Mouse (Mus musculus): Measurements from ENCODE around the gene Ube2j2.

Gene Ube2j2

DNA sequence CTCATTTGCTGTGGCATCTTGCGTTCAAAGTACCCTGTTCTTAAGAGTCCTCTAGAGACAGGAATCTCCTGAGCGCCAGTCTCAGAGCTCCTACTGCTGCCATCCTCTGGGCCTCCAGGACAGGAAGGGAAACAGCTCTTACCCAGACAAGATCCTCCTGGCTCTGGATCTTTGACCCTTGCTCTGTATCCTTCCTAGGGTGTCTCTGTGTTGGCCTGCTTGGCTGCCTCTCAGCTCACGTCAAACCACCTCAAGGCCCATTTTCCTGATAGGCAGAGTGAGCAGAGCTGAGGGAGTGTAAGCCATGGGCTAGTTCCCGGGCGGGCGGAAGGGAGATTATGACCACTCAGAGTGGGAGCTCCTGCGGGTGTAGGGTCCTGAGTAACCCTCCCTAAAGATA is 19.5 kb downstream of the Ube2j2 start:
- DNase-seq (ENCODE audit: low spot score in 2 of 2): no peak

DNA sequence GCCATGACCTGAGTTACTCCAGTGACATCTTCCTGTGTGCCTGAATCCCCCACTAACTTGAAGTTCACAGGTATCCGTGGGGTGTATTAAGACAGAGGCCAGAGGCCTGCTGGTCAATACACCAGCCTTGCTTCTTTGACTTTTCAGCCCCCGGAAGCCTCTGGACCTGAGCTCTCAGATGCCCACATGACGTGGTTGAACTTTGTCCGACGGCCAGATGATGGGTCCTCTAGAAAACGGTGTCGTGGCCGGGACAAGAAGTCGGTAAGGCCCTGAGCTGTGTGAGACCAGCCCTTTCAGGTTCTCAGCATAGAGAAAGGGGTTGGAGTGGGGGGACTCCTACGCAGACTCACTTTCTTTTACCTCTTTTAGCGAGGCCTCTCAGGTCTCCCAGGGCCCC is 20.8 kb downstream of the Ube2j2 start:
- no peak for DNase-seq (ENCODE audit: low spot score in 2 of 2)

DNA sequence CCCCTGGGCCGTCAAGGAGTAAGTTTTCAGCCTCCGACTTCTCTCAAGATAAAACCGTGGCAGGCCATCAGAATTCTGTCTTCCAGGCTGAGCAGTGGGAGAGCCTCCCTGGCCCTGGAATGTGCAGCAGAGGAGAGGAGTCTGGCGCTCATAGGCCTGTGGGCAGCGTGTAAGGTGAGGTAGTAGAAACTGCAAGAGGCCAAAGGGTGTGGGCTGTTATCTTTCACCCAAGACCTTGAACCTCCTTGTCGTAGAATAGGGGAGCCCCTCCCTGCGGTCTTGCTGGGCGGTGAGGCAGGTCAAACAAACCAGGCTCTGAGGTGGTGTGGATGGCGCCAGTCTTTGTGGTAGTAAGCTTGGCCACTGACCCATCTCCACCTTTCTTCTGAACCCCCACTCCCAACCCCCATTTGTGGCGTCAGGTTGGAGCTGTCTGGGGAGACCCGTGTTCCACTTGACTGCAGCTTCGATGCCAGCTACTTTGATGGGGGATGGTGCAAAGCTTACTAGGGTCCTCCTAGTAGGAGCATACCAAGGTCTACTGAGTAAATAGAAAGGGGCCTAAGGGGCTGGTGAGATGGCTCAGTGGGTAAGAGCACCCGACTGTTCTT is 25.5 kb downstream of the Ube2j2 start:
- DNase-seq (ENCODE audit: low spot score in 2 of 2): peak in 1 of 2 experiments; percentile 18

DNA sequence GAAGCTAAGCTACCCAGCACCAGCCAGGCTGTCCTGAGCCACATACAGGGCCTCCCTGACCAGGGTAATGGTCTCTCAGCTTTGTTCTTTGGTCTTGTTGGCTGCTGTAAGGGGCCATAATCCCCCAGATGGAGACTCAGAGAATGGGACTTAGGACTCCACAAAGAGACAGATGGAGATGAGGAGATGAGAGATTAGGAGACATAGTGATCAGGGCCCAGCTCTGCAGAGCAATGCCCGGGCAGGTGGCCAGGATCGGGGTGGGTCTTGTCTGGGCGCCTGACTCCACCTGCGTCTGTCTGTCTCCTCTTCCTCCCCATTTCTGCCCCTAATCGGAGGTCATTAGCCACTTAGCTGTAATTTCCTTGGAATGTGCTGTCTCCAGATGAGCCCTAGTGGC is 26.7 kb downstream of the Ube2j2 start:
- no peak for DNase-seq (ENCODE audit: low spot score in 2 of 2)

DNA sequence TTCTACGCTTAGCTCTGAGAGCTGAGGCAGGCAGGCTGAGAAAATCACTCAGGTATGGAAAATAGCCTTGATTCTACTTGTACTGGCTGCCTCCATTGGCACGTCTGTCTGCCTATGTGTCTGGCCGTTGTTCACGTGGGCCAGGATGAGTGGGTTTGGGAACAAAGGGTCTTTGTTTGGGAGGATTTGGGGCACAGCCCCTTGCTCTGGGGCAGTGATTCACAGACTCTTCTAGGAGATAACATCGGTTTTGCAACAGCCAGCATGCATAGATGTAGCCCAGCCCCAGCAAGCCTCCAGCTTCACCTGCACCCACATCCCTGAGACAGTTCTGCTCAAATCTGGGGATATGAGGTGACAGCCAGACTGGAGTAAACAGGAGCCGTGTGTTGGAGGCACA is 29.0 kb downstream of the Ube2j2 start:
- no peak for DNase-seq (ENCODE audit: low spot score in 2 of 2)

DNA sequence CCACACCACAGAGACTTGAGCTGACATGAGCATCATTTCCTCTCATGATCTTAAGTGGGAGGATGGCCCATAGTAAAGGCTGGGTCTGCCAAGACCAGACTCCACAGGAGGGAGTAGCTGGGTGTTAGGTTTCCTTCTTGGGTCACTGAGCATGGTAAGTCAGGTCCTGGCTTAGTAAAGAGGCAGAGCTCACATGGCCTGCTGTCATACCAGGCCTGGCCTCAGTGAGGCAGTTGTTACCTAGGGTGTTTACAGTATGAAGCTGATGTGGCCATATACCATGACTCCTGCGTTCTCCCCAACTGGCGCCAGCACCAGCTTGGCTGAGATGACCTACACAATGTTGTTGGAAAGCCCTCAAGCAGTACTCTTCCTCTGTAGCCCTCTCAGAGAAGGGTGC is 29.6 kb downstream of the Ube2j2 start:
- DNase-seq (ENCODE audit: low spot score in 2 of 2): no peak

DNA sequence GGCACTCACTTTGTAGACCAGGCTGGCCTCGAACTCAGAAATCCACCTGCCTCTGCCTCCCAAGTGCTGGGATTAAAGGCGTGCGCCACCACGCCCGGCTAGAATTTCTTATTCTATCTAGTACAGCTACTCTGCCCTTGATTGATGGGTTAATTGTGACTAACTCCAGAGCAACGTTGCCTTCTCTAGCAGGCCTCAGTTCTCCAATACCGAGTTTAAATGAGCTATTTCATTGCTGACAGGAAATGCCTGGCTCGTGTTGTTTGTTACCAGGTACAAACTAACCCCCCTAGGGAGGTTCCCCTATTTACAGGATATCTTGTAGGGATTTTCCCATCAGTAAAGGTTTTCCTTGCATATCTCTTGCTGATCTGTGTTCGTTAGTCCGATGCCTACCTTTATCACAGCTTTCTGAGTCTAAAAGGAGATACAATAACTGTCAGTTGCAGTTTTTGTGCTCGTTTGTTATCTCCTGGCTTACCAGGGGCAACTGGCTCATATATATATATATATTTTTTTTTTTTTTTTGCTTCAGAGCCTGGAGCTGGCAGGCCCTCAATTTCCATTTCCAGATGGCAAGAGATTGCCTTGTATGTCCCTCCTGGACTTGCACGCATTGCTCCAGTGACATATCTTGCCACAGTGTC is 37.9 kb downstream of the Ube2j2 start:
- no peak for DNase-seq (ENCODE audit: low spot score in 2 of 2)

DNA sequence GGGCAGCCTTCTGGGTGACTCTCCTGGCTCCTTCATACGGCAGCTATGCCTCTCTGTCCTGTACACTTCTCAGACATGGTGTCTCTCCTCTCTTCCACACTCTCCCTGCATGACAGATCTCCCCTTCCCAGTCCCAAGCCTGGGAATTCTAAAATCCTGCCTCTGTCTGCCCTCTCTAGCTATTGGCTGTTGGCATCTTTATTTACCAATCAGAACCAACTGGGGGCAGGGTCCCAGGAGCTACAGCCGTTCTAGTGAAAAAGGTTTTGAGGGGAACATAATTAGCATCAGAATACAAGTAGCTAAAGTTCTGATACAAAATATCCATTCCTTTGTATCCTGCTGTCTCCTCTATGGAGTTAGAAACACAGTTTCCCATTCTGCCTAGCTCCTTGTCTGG is 40.2 kb downstream of the Ube2j2 start:
- no peak for DNase-seq (ENCODE audit: low spot score in 2 of 2)

DNA sequence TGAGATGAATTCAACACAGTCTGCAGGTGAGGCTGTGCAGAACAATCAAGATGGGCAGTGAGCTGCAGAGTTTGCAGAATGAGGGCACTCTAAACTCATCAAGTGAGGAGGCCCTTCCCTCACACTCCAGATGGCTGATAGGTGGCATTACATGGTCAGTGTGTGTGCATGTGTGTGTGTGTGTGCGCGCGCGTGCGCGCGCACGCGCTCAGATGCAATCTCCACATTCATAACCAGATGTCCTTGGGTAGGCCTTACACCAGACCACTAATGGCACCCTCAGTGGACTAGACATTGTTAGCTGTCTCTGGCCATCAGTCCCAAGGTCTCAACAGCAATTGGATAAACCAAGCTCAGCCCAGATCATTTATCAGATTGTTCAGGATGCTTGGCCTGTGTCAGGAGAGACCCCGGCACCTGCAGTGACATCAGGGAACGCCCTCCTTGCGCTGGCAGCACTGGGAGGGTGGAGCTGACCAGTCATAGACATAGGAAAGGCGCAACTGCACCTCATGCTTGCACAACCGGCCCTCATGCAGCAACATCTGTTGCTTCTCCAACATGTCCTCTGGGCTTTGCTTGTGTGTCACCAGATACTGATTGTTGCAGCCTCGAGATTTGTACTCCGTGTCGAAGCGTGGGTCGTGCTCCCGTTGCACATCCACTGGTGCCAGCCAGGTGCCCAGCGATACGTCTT is 47.7 kb downstream of the Ube2j2 start:
- peak; percentile 3 to 31 for DNase-seq (ENCODE audit: low spot score in 2 of 2)

DNA sequence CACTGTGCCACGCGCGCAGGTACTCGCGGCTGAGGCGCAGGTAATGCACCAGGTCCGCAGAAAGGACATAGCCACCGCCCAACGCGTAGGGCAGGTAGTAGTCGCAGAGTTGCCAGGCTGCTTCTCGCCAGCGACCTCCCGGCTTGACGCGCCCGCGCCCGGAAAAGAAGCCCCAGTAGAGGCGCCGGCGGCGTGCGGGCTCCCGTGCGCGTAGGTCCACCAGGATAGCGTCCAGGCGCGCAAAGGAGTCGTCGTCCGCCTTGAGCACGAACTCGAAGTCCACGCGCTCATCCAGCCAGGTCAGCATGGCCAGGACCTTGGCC is 48.2 kb downstream of the Ube2j2 start:
- no peak for DNase-seq (ENCODE audit: low spot score in 2 of 2)

DNA sequence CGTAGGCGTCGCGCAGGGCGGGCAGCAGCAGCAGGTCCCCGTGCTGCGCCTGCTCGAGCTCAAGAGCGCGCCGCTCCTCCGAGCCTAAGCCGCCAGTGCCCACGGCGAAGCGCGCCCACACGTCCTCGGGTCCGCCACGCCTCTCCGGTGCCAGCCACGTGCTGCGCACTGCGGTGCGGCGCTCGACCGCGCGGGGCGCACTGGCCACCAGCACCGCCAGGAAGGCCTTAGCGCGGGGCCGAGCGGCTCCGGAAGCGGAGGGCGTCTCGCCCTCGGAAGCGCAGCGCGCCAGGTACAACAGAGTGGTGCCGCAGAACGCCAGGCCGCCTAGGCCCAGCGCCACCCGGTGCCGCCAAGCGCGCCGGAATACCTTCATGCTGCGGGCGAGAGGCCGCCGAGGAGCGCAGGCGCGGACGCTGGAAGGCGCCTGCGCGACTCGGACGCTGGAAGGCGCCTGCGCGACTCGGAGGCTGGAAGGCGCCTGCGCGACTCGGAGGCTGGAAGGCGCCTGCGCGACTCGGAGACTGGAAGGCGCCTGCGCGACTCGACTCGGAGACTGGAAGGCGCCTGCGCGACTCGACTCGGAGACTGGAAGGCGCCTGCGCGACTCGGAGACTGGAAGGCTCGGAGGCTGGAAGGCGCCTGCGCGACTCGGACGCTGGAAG is 48.7 kb downstream of the Ube2j2 start, which contains the start of the genes B3galt6 and Sdf4:
TSS of gene B3galt6 (minus strand) at position 409 of the 665 bp plus-strand sequence.
TSS of gene Sdf4 (plus strand) at position 632 of the 665 bp plus-strand sequence.
- DNase-seq (ENCODE audit: low spot score in 2 of 2): peak; percentile 81 to 92

DNA sequence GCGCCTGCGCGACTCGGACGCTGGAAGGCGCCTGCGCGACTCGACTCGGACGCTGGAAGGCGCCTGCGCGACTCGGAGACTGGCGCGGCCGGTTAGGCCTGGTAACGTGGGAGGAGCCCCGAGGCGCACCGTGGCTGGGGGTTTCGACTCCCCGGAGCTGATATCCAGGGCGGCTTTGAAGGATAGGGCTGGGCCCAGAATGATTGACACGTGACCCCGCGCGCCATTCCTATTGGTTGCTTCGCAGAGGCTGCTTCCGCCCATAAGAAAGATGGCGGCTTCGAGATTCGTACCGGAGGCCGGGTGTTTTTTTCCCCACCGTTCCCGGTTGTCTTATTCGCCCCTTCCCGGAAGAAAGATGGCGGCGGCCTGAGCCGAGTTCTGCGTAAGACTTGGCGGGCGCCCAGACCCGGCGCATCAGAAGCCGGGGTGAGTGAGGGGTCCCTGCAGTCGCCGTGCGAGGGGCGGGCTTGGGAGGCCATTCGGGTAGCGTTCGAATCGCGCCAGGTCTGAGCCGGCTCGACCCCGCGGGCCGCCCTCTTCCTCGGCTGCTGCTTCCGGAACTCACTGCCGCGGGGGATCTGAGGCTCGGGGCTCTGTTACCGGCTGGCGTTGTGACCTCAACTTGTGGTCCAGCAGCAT is 49.4 kb downstream of the Ube2j2 start:
- peak; percentile 91 to 95 for DNase-seq (ENCODE audit: low spot score in 2 of 2)

DNA sequence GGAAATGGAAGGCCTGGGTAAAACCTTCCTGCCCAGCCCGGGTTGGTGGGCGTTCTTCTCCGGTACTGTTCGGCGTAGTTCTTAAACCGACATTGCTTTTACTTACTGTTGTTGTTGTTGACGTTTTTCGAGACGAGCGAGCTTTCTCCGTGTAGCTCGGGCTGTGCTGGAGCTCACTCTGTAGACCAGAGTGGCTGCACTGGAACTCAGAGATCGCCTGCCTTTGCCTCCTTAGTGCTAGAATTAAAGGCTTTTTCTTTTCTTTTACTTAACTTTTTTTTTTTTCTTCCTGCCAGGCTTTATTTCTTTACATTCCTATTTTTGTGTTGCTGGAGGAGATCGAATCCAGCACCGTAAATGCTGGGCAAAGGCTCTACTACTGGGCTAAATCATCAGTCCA is 50.0 kb downstream of the Ube2j2 start:
- no peak for DNase-seq (ENCODE audit: low spot score in 2 of 2)

DNA sequence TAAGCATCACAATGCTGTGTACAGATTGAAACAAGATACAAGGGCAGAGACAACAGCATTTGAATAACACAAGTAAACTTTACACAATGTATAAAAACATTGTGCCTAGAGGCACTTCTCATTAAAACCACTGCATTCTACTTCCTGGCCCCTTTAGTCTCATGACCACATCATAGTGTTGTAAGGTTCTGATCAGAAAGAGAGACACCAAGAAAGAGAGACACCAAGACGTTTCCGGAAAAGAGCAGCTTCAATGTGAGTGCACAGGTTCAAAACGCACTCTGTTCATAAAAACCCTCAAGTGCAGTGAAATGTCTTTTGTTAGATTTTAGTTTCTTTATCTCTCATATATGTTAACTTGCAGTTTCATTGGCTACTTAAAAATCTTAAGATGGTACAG is 60.5 kb downstream of the Ube2j2 start:
- no peak for DNase-seq (ENCODE audit: low spot score in 2 of 2)

DNA sequence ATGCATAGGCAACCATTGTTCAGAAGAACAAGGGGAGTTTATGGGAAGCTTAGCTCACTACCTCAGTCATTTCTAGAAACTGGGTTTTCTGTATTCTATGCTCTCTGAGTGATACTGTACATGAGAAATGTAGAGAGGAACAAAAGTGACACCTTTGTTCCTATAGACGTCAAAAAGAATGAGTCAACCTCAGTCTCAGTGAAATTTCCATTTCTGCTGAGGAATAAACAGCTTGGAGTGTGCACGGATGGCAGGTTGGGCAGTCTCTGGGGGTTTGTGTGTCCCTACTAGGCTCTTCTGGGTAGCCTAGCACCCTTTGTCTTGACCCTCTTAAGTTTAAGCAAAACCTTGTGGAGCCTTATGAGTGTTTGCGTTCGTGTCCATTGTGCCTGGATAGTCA is 64.7 kb downstream of the Ube2j2 start:
- no peak for DNase-seq (ENCODE audit: low spot score in 2 of 2)
